Mouse (Mus musculus): ENCODE measurements around the gene Armh2. TPM values are rescaled to one million over a fixed set of nuclear protein-coding genes. Genes with fewer than 3 reads are reported as not detected.

The Armh2 gene
- polyA plus RNA-seq, 1 experiment, result not detected

- Histone ChIP-seq H3K4me3 (ENCODE audit: insufficient read depth, low read length) (no peak overlapping the region), H3K27ac (ENCODE audit: insufficient read depth, low read length) (no peak overlapping the region), H3K4me1 (ENCODE audit: control insufficient read depth, insufficient read depth, low read length) (no peaks in the 10 kb centered on the region)
- no peak for TF ChIP-seq POLR2A (IDR thresholded peaks at IDR 0.05; ENCODE audit: low read depth, low read length)
- no peak for TF ChIP-seq CTCF (IDR thresholded peaks at IDR 0.05; ENCODE audit: borderline replicate concordance, insufficient read depth, low read length)
These were observed 24.6 kb upstream of the Armh2 start for GRCm38 (mm10) chr13:24716441-24716840.

- Histone ChIP-seq H3K4me1 (ENCODE audit: control insufficient read depth, insufficient read depth, low read length) (no peaks in the 10 kb centered on the region), H3K4me3 (ENCODE audit: insufficient read depth, low read length) (no peak overlapping the region), H3K27ac (ENCODE audit: insufficient read depth, low read length) (no peak overlapping the region)
- TF ChIP-seq CTCF (IDR thresholded peaks at IDR 0.05; ENCODE audit: borderline replicate concordance, insufficient read depth, low read length), result no peak
- TF ChIP-seq POLR2A (IDR thresholded peaks at IDR 0.05; ENCODE audit: low read depth, low read length), result no peak
These were observed 23.4 kb upstream of the Armh2 start for GRCm38 (mm10) chr13:24717677-24718076.

- Histone ChIP-seq H3K4me3 (ENCODE audit: insufficient read depth, low read length) (no peak overlapping the region), H3K4me1 (ENCODE audit: control insufficient read depth, insufficient read depth, low read length) (no peaks in the 10 kb centered on the region), H3K27ac (ENCODE audit: insufficient read depth, low read length) (no peak overlapping the region)
- TF ChIP-seq CTCF (IDR thresholded peaks at IDR 0.05; ENCODE audit: borderline replicate concordance, insufficient read depth, low read length) (no peak), POLR2A (IDR thresholded peaks at IDR 0.05; ENCODE audit: low read depth, low read length) (no peak)
These were observed 19.5 kb upstream of the Armh2 start for GRCm38 (mm10) chr13:24721502-24721901.

GRCm38 (mm10) chr13:24723699-24724394 is 17.2 kb upstream of the Armh2 start:
- Histone ChIP-seq H3K4me1 (ENCODE audit: control insufficient read depth, insufficient read depth, low read length) (no peaks in the 10 kb centered on the region), H3K27ac (ENCODE audit: insufficient read depth, low read length) (no peak overlapping the region), H3K4me3 (ENCODE audit: insufficient read depth, low read length) (no peak overlapping the region)
- TF ChIP-seq POLR2A (IDR thresholded peaks at IDR 0.05; ENCODE audit: low read depth, low read length), result no peak

- Histone ChIP-seq H3K4me3 (ENCODE audit: insufficient read depth, low read length) (no peak overlapping the region), H3K4me1 (ENCODE audit: control insufficient read depth, insufficient read depth, low read length) (no peaks in the 10 kb centered on the region), H3K27ac (ENCODE audit: insufficient read depth, low read length) (no peak overlapping the region)
- no peak for TF ChIP-seq POLR2A (IDR thresholded peaks at IDR 0.05; ENCODE audit: low read depth, low read length)
- no peak for TF ChIP-seq CTCF (IDR thresholded peaks at IDR 0.05; ENCODE audit: borderline replicate concordance, insufficient read depth, low read length)
These were observed 16.7 kb upstream of the Armh2 start for GRCm38 (mm10) chr13:24724395-24724759.

GRCm38 (mm10) chr13:24729128-24729527 is 11.9 kb upstream of the Armh2 start:
- Histone ChIP-seq H3K4me1 (ENCODE audit: control insufficient read depth, insufficient read depth, low read length) (no peaks in the 10 kb centered on the region), H3K27ac (ENCODE audit: insufficient read depth, low read length) (no peak overlapping the region), H3K4me3 (ENCODE audit: insufficient read depth, low read length) (no peak overlapping the region)
- TF ChIP-seq CTCF (IDR thresholded peaks at IDR 0.05; ENCODE audit: borderline replicate concordance, insufficient read depth, low read length) (no peak), POLR2A (IDR thresholded peaks at IDR 0.05; ENCODE audit: low read depth, low read length) (no peak)

GRCm38 (mm10) chr13:24734502-24734901 is 6.5 kb upstream of the Armh2 start:
- H3K27ac ChIP-seq (ENCODE audit: insufficient read depth, low read length), result no peak overlapping the region
- TF ChIP-seq CTCF (IDR thresholded peaks at IDR 0.05; ENCODE audit: borderline replicate concordance, insufficient read depth, low read length), result no peak
- TF ChIP-seq POLR2A (IDR thresholded peaks at IDR 0.05; ENCODE audit: low read depth, low read length), result no peak
- no peak overlapping the region for H3K4me3 ChIP-seq (ENCODE audit: insufficient read depth, low read length)
- 0 out of 2 replicates have a peak, but pooled peaks cover 2% of the 10 kb centered on the region for H3K4me1 ChIP-seq (ENCODE audit: control insufficient read depth, insufficient read depth, low read length)

GRCm38 (mm10) chr13:24735608-24736131 is 5.4 kb upstream of the Armh2 start:
- TF ChIP-seq CTCF (IDR thresholded peaks at IDR 0.05; ENCODE audit: borderline replicate concordance, insufficient read depth, low read length) (no peak), POLR2A (IDR thresholded peaks at IDR 0.05; ENCODE audit: low read depth, low read length) (no peak)
- Histone ChIP-seq H3K4me1 (ENCODE audit: control insufficient read depth, insufficient read depth, low read length) (0 out of 2 replicates have a peak, but pooled peaks cover 2% of the 10 kb centered on the region), H3K27ac (ENCODE audit: insufficient read depth, low read length) (no peak overlapping the region; the same call in 1 of the 2 replicates), H3K4me3 (ENCODE audit: insufficient read depth, low read length) (no peak overlapping the region)

GRCm38 (mm10) chr13:24747823-24748222 is 6.8 kb downstream of the Armh2 start:
- H3K4me1 ChIP-seq (ENCODE audit: control insufficient read depth, insufficient read depth, low read length), result no peaks in the 10 kb centered on the region
- no peak overlapping the region for H3K4me3 ChIP-seq (ENCODE audit: insufficient read depth, low read length)
- H3K27ac ChIP-seq (ENCODE audit: insufficient read depth, low read length), result no peak overlapping the region
- TF ChIP-seq POLR2A (IDR thresholded peaks at IDR 0.05; ENCODE audit: low read depth, low read length), result no peak
- TF ChIP-seq CTCF (IDR thresholded peaks at IDR 0.05; ENCODE audit: borderline replicate concordance, insufficient read depth, low read length), result no peak

GRCm38 (mm10) chr13:24750807-24751206 is 9.8 kb downstream of the Armh2 start:
- Histone ChIP-seq H3K27ac (ENCODE audit: insufficient read depth, low read length) (no peak overlapping the region), H3K4me1 (ENCODE audit: control insufficient read depth, insufficient read depth, low read length) (no peaks in the 10 kb centered on the region), H3K4me3 (ENCODE audit: insufficient read depth, low read length) (no peak overlapping the region)
- TF ChIP-seq POLR2A (IDR thresholded peaks at IDR 0.05; ENCODE audit: low read depth, low read length) (no peak), CTCF (IDR thresholded peaks at IDR 0.05; ENCODE audit: borderline replicate concordance, insufficient read depth, low read length) (no peak)

Measured in embryonic fibroblast, embryonic 13.5 days (primary cell).